Mouse (Mus musculus) testis, postnatal 14 days (tissue): ENCODE results near the gene Ppfibp2.

Experiments used
- DNase-seq: peaks from one replicate; pipeline ENCODE4 v3.0.0; 2021; ENCODE audit warnings: low spot score

The Ppfibp2 gene

GRCm38 (mm10) chr7:107757308-107758151 is 162.5 kb downstream of the Ppfibp2 start, which contains the start of gene Cyb5r2:
Gene Cyb5r2 (minus strand): TSS chr7:107758032.
- DNase-seq = no peak

- no peak for DNase-seq
These were observed 175.8 kb downstream of the Ppfibp2 start for GRCm38 (mm10) chr7:107770812-107771211.

- no peak for DNase-seq
These were observed 183.2 kb downstream of the Ppfibp2 start for GRCm38 (mm10) chr7:107778216-107778615.

GRCm38 (mm10) chr7:107779611-107780010 is 184.6 kb downstream of the Ppfibp2 start:
- DNase-seq = no peak

- no peak for DNase-seq
These were observed 193.1 kb downstream of the Ppfibp2 start for GRCm38 (mm10) chr7:107787977-107788620.

GRCm38 (mm10) chr7:107796500-107796899 is 201.5 kb downstream of the Ppfibp2 start:
- no peak for DNase-seq
